Mouse (Mus musculus): ENCODE measurements around the gene Gm21974. TPM values are rescaled to one million over a fixed set of nuclear protein-coding genes. Genes with fewer than 3 reads are reported as not detected.
"Not testable (repeated sequence)": the region's sequence is repeated elsewhere in the genome, so short reads cannot be mapped to it uniquely, and the experiment has no call there.

Gene Gm21974
- polyA plus RNA-seq (2015; fragmentation: Nextera tagmentation; extraction: Ambion mirVana) = not detected in 2 replicates

GRCm38 (mm10) chr7:127895442-127895841, at the start of gene Gm21974, which contains the start of gene Vkorc1:
TSS of gene Gm21974 (minus strand) at chr7:127895454.
TSS of gene Vkorc1 (minus strand) at chr7:127895617.
- ATAC-seq (replicated peaks; ENCODE audit: insufficient number of reproducible peaks, insufficient read depth, low FRiP score, low read depth) = peak; percentile 98
- peak within 1 kb of the TSS; percentile 68 for H3K9ac ChIP-seq
- peak within 1 kb of the TSS; percentile 84 for H3K27ac ChIP-seq
- H3K4me3 ChIP-seq = peak within 1 kb of the TSS; percentile 70
- H3K27me3 ChIP-seq = no peaks in the 10 kb centered on the region
- H3K9me3 ChIP-seq (replicated peaks) = no peaks in the 10 kb centered on the region
- WGBS = under 1% methylated on average over 26 of the region's 26 CpGs
- H3K36me3 ChIP-seq = peaks cover 11% of the 10 kb centered on the region; the same call in 1 of the 2 replicates
- peaks cover 17% of the 10 kb centered on the region for H3K4me1 ChIP-seq (replicated peaks)
- peak within 1 kb of the TSS; percentile 88 for H3K4me2 ChIP-seq

DNA sequence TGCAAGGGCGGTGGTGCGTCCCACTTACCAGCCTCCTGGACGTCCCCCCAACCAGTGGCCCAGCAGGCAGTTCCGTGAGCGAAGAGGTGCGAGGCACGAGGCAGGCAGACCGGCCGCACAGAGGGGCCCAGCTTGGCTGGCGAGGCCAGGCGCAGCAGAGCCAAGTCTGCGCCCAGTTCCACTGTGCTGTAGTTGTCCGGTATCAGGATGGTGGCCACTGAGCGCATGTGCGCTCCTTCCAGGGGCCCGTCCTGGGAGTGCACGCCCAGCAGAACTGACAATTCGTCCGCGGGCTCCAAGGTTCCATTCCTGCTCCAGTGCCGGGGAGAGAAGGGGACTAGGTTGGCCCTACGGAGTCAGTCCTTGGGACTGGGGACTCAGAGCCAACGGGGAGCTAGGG, 49.4 kb upstream of the Gm21974 start:
- ATAC-seq (replicated peaks; ENCODE audit: insufficient number of reproducible peaks, insufficient read depth, low FRiP score, low read depth) = peak; percentile 69; the same call in 1 of the 2 replicates
- 0 out of 2 replicates have a peak overlapping the region, but pooled peaks have one; percentile 28 for H3K9ac ChIP-seq
- H3K4me1 ChIP-seq (replicated peaks) = peaks cover 8% of the 10 kb centered on the region; the same call in 1 of the 2 replicates
- H3K4me2 ChIP-seq = peak overlapping the region; percentile 49
- H3K4me3 ChIP-seq = peak overlapping the region; percentile 24
- H3K27ac ChIP-seq = no peak overlapping the region
- WGBS = 12% methylated on average over 23 of the region's 23 CpGs
- H3K9me3 ChIP-seq (replicated peaks) = no peaks in the 10 kb centered on the region
- no peaks in the 10 kb centered on the region for H3K36me3 ChIP-seq
- H3K27me3 ChIP-seq = peaks cover 36% of the 10 kb centered on the region

GRCm38 (mm10) chr7:127942097-127942496, 46.8 kb upstream of the Gm21974 start:
- not testable (repeated sequence) for H3K27ac ChIP-seq; H3K4me2 ChIP-seq; H3K4me1 ChIP-seq (replicated peaks); H3K9ac ChIP-seq; H3K36me3 ChIP-seq; H3K9me3 ChIP-seq (replicated peaks); H3K4me3 ChIP-seq; ATAC-seq (replicated peaks; ENCODE audit: insufficient number of reproducible peaks, insufficient read depth, low FRiP score, low read depth)
- peaks cover 36% of the 10 kb centered on the region for H3K27me3 ChIP-seq
- 43% methylated on average over 2 of the region's 2 CpGs for WGBS

GRCm38 (mm10) chr7:127936216-127936884, 41.1 kb upstream of the Gm21974 start:
- H3K9ac ChIP-seq = peak overlapping the region; percentile 88
- H3K9me3 ChIP-seq (replicated peaks) = no peaks in the 10 kb centered on the region
- H3K36me3 ChIP-seq = no peaks in the 10 kb centered on the region
- H3K27ac ChIP-seq = peak overlapping the region; percentile 70; the same call in 1 of the 2 replicates
- H3K4me3 ChIP-seq = peak overlapping the region; percentile 85
- no peak for ATAC-seq (replicated peaks; ENCODE audit: insufficient number of reproducible peaks, insufficient read depth, low FRiP score, low read depth)
- H3K4me1 ChIP-seq (replicated peaks) = peaks cover 13% of the 10 kb centered on the region
- H3K4me2 ChIP-seq = peak overlapping the region; percentile 97
- 53% methylated on average over 18 of the region's 18 CpGs for WGBS
- no peaks in the 10 kb centered on the region for H3K27me3 ChIP-seq

GRCm38 (mm10) chr7:127935748-127936159, 40.5 kb upstream of the Gm21974 start:
- peak overlapping the region; percentile 88 for H3K9ac ChIP-seq
- peak overlapping the region; percentile 70 for H3K27ac ChIP-seq
- ATAC-seq (replicated peaks; ENCODE audit: insufficient number of reproducible peaks, insufficient read depth, low FRiP score, low read depth) = peak; percentile 10
- H3K9me3 ChIP-seq (replicated peaks) = no peaks in the 10 kb centered on the region
- no peaks in the 10 kb centered on the region; the same call in 1 of the 2 replicates for H3K27me3 ChIP-seq
- peaks cover 15% of the 10 kb centered on the region for H3K4me1 ChIP-seq (replicated peaks)
- H3K4me2 ChIP-seq = peak overlapping the region; percentile 97
- H3K4me3 ChIP-seq = peak overlapping the region; percentile 85
- H3K36me3 ChIP-seq = no peaks in the 10 kb centered on the region
- under 1% methylated on average over 38 of the region's 38 CpGs for WGBS

GRCm38 (mm10) chr7:127935028-127935722, 39.9 kb upstream of the Gm21974 start:
- peak overlapping the region; percentile 70 for H3K27ac ChIP-seq
- no peaks in the 10 kb centered on the region for H3K9me3 ChIP-seq (replicated peaks)
- H3K4me1 ChIP-seq (replicated peaks) = peaks cover 15% of the 10 kb centered on the region
- H3K9ac ChIP-seq = peak overlapping the region; percentile 88
- ATAC-seq (replicated peaks; ENCODE audit: insufficient number of reproducible peaks, insufficient read depth, low FRiP score, low read depth) = peak; percentile 94
- H3K4me2 ChIP-seq = peak overlapping the region; percentile 97
- peaks cover 5% of the 10 kb centered on the region; the same call in 1 of the 2 replicates for H3K27me3 ChIP-seq
- no peaks in the 10 kb centered on the region for H3K36me3 ChIP-seq
- WGBS = 7% methylated on average over 32 of the region's 32 CpGs
- H3K4me3 ChIP-seq = peak overlapping the region; percentile 85

DNA sequence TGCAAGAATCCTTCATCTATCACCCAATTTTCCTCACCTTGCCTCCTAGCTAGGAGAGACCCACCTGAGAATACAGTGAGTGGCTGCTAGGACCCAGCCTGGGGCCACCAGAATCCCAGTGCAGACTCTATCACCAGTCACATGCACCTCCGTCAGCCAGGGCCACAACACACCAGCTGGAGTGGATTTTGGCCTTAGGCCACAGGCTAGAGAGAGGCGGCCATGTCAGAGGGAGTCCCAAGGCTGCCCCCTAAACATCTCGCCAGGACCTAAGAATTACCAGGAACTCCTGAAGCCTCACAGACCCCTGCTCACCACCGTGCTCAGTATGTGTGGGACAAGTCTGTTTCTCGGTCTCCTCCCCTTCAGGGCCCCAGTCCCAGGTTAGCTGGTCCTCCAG, 38.8 kb upstream of the Gm21974 start:
- no peak overlapping the region for H3K4me3 ChIP-seq

GRCm38 (mm10) chr7:127932273-127933031, 37.2 kb upstream of the Gm21974 start:
- no peak overlapping the region for H3K4me2 ChIP-seq
- WGBS = 33% methylated on average over 13 of the region's 13 CpGs
- no peak overlapping the region for H3K9ac ChIP-seq
- peaks cover 27% of the 10 kb centered on the region for H3K27me3 ChIP-seq
- ATAC-seq (replicated peaks; ENCODE audit: insufficient number of reproducible peaks, insufficient read depth, low FRiP score, low read depth) = no peak
- H3K27ac ChIP-seq = no peak overlapping the region
- H3K36me3 ChIP-seq = no peaks in the 10 kb centered on the region
- peaks cover 30% of the 10 kb centered on the region for H3K4me1 ChIP-seq (replicated peaks)
- H3K4me3 ChIP-seq = no peak overlapping the region
- H3K9me3 ChIP-seq (replicated peaks) = no peaks in the 10 kb centered on the region

More for the DNA sequence above, 38.8 kb upstream of the Gm21974 start:
- Histone ChIP-seq H3K4me2 (no peak overlapping the region), H3K36me3 (no peaks in the 10 kb centered on the region), H3K9ac (no peak overlapping the region), H3K9me3 (replicated peaks) (no peaks in the 10 kb centered on the region), H3K4me1 (replicated peaks) (peaks cover 26% of the 10 kb centered on the region), H3K27ac (no peak overlapping the region), H3K27me3 (peaks cover 13% of the 10 kb centered on the region; the same call in 1 of the 2 replicates)
- WGBS = 80% methylated on average over 5 of the region's 5 CpGs
- no peak for ATAC-seq (replicated peaks; ENCODE audit: insufficient number of reproducible peaks, insufficient read depth, low FRiP score, low read depth)

- Histone ChIP-seq H3K27me3 (peaks cover 27% of the 10 kb centered on the region), H3K9ac (no peak overlapping the region), H3K4me2 (peak overlapping the region; percentile 13; the same call in 1 of the 2 replicates), H3K36me3 (no peaks in the 10 kb centered on the region), H3K9me3 (replicated peaks) (no peaks in the 10 kb centered on the region), H3K27ac (peak overlapping the region; percentile 7; the same call in 1 of the 2 replicates), H3K4me3 (no peak overlapping the region), H3K4me1 (replicated peaks) (peaks cover 30% of the 10 kb centered on the region)
- 44% methylated on average over 13 of the region's 13 CpGs for WGBS
- no peak for ATAC-seq (replicated peaks; ENCODE audit: insufficient number of reproducible peaks, insufficient read depth, low FRiP score, low read depth)
Measured at GRCm38 (mm10) chr7:127931351-127932135, 36.3 kb upstream of the Gm21974 start.

DNA sequence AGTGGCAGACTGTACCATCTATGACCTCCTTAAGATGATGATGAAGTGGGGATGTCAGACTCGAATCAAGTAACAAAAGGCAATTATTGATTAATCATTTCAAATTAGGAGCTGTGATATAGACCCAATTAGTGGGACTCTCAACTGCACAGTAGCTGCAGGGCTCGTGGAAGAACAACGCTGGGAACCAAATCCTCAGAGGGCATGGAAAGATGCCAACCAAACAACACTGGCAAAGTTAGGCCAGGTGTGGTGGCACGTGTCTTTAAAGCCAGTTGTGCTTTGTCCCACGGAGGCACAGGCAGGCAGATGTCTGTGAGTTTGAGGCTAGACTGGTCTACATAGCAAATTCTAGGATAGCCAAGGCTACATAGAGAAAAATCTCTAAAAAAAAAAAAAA, 35.4 kb upstream of the Gm21974 start:
- Histone ChIP-seq H3K9me3 (replicated peaks) (no peaks in the 10 kb centered on the region), H3K27ac (no peak overlapping the region), H3K4me3 (no peak overlapping the region), H3K4me2 (no peak overlapping the region), H3K36me3 (no peaks in the 10 kb centered on the region), H3K4me1 (replicated peaks) (peaks cover 24% of the 10 kb centered on the region), H3K27me3 (peaks cover 27% of the 10 kb centered on the region), H3K9ac (no peak overlapping the region)
- 83% methylated on average over 5 of the region's 5 CpGs for WGBS
- ATAC-seq (replicated peaks; ENCODE audit: insufficient number of reproducible peaks, insufficient read depth, low FRiP score, low read depth) = no peak
